Mouse (Mus musculus) spleen, postnatal 36 days (tissue): ENCODE data around the gene Edn1.

Experiments
- DNase-seq, 2 experiments: peaks; one replicate each; pipeline ENCODE4 v3.0.0; 2022; ENCODE audit warnings: low spot score in 2 of 2, mixed read lengths in 1 of 2

Edn1 gene

GRCm38 (mm10) chr13:42317808-42318207, 16.5 kb downstream of the Edn1 start:
- no peak for DNase-seq

DNA sequence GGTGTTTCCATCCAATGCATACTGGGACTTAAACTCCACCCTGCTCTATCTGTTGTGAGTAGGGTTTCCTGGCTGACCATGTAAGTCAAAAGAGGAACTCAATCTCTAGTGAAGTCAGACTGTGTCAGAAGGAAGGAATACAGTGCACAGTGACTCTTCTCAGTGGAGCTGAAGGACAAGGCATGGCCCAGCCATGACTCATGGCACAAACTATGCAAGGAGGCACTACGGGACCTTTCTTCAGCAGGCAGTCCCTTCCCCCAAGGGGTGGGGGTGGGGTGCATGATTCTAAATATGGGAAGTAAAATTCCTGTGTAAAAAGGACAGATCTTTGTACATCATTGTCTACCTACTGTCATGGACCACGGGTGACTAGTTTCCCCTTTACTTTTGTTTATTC, 27.3 kb downstream of the Edn1 start:
- DNase-seq = no peak

- no peak for DNase-seq
Observed at GRCm38 (mm10) chr13:42331104-42331503, 29.8 kb downstream of the Edn1 start.

GRCm38 (mm10) chr13:42334981-42335380, 33.7 kb downstream of the Edn1 start:
- no peak for DNase-seq

DNA sequence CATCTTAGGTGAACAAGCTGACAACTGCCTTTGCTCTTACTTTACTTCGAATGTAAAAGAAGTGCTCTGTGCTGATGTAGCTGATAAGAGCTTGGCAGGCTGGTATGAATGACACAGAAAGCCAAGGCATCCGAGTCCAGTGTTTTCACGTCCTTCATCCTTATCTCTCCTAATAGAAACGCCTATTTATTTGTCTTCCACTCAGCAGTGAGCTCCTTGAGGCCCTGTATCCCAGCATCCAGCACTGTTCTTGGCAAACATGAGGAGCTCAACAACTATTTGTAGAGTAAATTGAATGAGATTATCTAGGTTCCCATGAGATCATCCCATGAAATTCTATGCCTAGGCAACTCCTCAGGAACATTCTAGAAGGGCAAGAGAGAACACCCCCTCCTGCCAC, 35.1 kb downstream of the Edn1 start:
- no peak for DNase-seq

DNA sequence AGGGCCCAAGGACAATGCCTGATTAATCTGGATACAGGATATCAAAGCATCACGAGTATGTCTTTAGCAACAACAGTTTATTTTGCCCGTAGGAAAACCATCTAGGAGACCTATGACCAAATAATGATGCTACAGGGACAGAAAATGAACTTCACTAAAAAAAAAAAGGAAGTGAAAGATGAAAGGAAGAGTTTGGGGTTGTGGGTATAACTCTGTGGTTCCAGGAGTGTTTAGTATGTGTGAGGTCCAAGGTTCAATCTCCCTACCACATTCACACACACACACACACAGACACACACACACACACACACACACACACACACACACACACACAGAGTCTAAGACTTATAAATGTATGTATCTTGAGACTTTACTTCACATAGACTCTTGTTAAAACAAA, 35.8 kb downstream of the Edn1 start:
- no peak for DNase-seq

DNA sequence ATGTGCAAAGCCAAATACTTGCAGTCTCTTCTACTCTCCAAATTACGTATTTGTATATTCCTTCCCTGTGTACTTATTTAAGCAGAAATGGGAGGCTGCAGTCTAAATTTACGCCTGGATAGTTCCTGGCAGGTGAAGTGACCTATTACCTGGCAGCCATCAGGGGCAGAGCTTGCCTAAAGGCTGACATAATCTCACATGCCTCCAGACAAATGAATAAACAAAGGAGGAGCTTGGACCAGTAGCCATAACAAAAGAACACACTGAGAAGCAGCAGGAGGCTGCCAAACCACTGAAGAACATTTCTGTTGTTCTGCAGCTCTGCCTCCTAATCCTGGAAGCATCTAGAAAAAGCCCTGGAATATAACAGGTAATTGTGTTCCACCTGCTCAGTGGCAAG, 38.2 kb downstream of the Edn1 start:
- no peak for DNase-seq

GRCm38 (mm10) chr13:42341871-42342532, 40.7 kb downstream of the Edn1 start:
- DNase-seq = no peak

DNA sequence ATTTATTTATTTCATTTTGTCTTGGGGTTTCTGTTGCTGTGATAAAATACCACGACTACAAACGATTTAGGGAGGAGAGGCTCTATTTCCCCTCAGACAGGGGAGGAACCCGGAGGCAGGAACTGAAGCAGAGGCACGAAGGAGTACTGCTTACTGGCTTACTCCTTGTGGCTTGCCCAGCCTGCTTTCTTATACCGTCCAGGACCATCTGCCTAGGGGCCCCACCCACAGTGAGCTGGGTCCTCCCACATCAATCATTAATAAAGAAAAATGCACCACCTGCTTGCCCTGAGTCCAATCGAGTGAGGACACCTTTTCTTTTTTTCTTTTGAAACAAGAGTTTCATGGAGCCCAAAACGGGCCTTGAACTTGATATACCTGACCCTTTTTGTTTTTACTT, 44.2 kb downstream of the Edn1 start:
- no peak for DNase-seq

GRCm38 (mm10) chr13:42346414-42346813, 45.1 kb downstream of the Edn1 start:
- DNase-seq = no peak

- no peak for DNase-seq
Observed at GRCm38 (mm10) chr13:42351675-42352074, 50.4 kb downstream of the Edn1 start.
